Mouse (Mus musculus): ENCODE data around the gene 1700037H04Rik. TPM values are rescaled to one million over a fixed set of nuclear protein-coding genes. Genes with fewer than 3 reads are reported as not detected.

1700037H04Rik gene
- polyA plus RNA-seq, 1 experiment from 2014 or later = 130 TPM

GRCm38 (mm10) chr2:131174700-131175099 is 14.8 kb upstream of the 1700037H04Rik start:
- no peaks in the 10 kb centered on the region for H3K9me3 ChIP-seq (ENCODE audit: control insufficient read depth, low read length)
- WGBS = 3% methylated on average over 11 of the region's 11 CpGs
- H3K9ac ChIP-seq (ENCODE audit: low read depth, low read length) = no peak overlapping the region; the same call in 1 of the 2 replicates
- H3K4me3 ChIP-seq (ENCODE audit: low read depth, low read length) = peak overlapping the region; percentile 35
- peaks cover 46% of the 10 kb centered on the region for H3K27me3 ChIP-seq (replicated peaks; ENCODE audit: control insufficient read depth, insufficient read depth, low read length)
- H3K4me1 ChIP-seq (replicated peaks; ENCODE audit: control insufficient read depth, insufficient read depth, low read length) = peaks cover 35% of the 10 kb centered on the region
- DNase-seq (ENCODE audit: low spot score) = peak; percentile 65
- peaks cover 5% of the 10 kb centered on the region; the same call in 1 of the 2 replicates for H3K36me3 ChIP-seq (ENCODE audit: control insufficient read depth, insufficient read depth, low read length)
- ATAC-seq (replicated peaks; ENCODE audit: low FRiP score) = peak; percentile 54
- H3K4me2 ChIP-seq = peak overlapping the region; percentile 74
- H3K27ac ChIP-seq (ENCODE audit: low read depth, low read length) = no peak overlapping the region

- Histone ChIP-seq H3K4me3 (ENCODE audit: low read depth, low read length) (no peak overlapping the region), H3K9me3 (ENCODE audit: control insufficient read depth, low read length) (no peaks in the 10 kb centered on the region), H3K9ac (ENCODE audit: low read depth, low read length) (no peak overlapping the region), H3K4me2 (0 out of 2 replicates have a peak overlapping the region, but pooled peaks have one; percentile 6), H3K4me1 (replicated peaks; ENCODE audit: control insufficient read depth, insufficient read depth, low read length) (peaks cover 22% of the 10 kb centered on the region), H3K27ac (ENCODE audit: low read depth, low read length) (no peak overlapping the region), H3K36me3 (ENCODE audit: control insufficient read depth, insufficient read depth, low read length) (peaks cover 3% of the 10 kb centered on the region; the same call in 1 of the 2 replicates), H3K27me3 (replicated peaks; ENCODE audit: control insufficient read depth, insufficient read depth, low read length) (peaks cover 53% of the 10 kb centered on the region)
- DNase-seq (ENCODE audit: low spot score) (no peak), ATAC-seq (replicated peaks; ENCODE audit: low FRiP score) (peak; percentile 55)
- WGBS = 32% methylated on average over 9 of the region's 9 CpGs
Measured at GRCm38 (mm10) chr2:131172322-131172721, 12.4 kb upstream of the 1700037H04Rik start.

DNA sequence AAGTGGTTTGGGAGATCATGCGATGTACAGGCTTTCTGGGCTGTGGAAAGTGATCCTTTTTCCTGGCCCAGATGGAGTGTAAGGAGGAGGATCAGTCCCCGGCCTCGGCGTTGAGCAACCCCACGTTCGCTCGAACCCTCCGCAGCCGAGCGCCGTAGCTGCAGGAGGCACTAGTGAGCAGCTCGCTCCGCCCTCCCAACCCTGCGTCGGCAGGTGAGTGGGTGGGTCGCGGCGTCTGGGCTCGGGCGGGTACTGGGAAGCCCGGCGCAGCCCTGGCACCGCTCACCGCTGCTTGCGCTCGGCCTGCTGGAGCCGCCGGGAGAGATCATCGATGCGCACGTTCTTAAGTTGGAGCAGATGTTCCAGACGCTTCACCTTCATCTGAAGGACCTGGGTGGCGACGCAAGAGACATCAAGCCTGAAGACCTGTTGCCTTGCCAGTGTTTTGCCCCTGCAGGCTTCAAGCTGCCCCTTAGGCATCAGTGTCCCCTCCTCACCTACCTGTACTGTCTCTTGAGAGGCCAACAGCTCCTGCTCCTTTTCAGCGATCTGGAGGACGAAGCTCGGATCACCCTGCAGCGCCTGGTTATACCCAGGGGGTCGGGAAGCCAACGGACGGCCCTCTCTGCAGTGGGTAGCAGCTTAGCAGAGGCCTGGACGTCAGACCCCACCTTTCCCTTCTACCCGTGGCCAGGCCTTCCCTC is 11.7 kb upstream of the 1700037H04Rik start:
- Histone ChIP-seq H3K9me3 (ENCODE audit: control insufficient read depth, low read length) (no peaks in the 10 kb centered on the region), H3K4me2 (peak overlapping the region; percentile 52), H3K27ac (ENCODE audit: low read depth, low read length) (no peak overlapping the region), H3K27me3 (replicated peaks; ENCODE audit: control insufficient read depth, insufficient read depth, low read length) (peaks cover 53% of the 10 kb centered on the region), H3K9ac (ENCODE audit: low read depth, low read length) (no peak overlapping the region), H3K4me1 (replicated peaks; ENCODE audit: control insufficient read depth, insufficient read depth, low read length) (peaks cover 14% of the 10 kb centered on the region), H3K36me3 (ENCODE audit: control insufficient read depth, insufficient read depth, low read length) (no peaks in the 10 kb centered on the region), H3K4me3 (ENCODE audit: low read depth, low read length) (peak overlapping the region; percentile 19)
- ATAC-seq (replicated peaks; ENCODE audit: low FRiP score) = no peak
- no peak for DNase-seq (ENCODE audit: low spot score)
- 6% methylated on average over 43 of the region's 43 CpGs for whole genome bisulfite sequencing

DNA sequence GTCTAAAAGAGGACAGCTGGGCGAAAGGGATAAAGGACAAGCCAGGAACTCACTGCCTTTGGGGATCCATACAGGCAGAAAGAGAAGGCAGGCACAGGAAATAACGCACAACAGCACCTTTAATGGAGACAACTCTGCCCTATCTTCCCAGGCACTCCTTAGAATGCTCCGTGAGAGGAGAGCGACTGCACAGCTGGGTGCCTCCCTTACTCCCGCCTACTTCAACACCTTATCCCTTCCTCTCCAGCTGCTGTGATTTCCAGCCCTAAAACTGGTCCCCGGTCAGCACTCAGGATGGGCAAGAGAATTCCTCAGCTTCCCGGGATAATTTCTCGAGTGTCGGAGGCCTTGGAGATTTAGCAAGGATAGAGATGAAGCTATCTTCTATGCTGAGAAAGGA is 11.1 kb upstream of the 1700037H04Rik start:
- peak overlapping the region; percentile 19 for H3K4me3 ChIP-seq (ENCODE audit: low read depth, low read length)
- peaks cover 13% of the 10 kb centered on the region; the same call in 1 of the 2 replicates for H3K4me1 ChIP-seq (replicated peaks; ENCODE audit: control insufficient read depth, insufficient read depth, low read length)
- no peaks in the 10 kb centered on the region for H3K9me3 ChIP-seq (ENCODE audit: control insufficient read depth, low read length)
- H3K36me3 ChIP-seq (ENCODE audit: control insufficient read depth, insufficient read depth, low read length) = no peaks in the 10 kb centered on the region
- no peak for ATAC-seq (replicated peaks; ENCODE audit: low FRiP score)
- H3K27ac ChIP-seq (ENCODE audit: low read depth, low read length) = no peak overlapping the region
- H3K27me3 ChIP-seq (replicated peaks; ENCODE audit: control insufficient read depth, insufficient read depth, low read length) = peaks cover 53% of the 10 kb centered on the region
- 13% methylated on average over 9 of the region's 9 CpGs for WGBS
- peak overlapping the region; percentile 52 for H3K4me2 ChIP-seq
- no peak for DNase-seq (ENCODE audit: low spot score)
- no peak overlapping the region for H3K9ac ChIP-seq (ENCODE audit: low read depth, low read length)

GRCm38 (mm10) chr2:131168914-131169313 is 9.0 kb upstream of the 1700037H04Rik start:
- Histone ChIP-seq H3K9me3 (ENCODE audit: control insufficient read depth, low read length) (no peaks in the 10 kb centered on the region), H3K27ac (ENCODE audit: low read depth, low read length) (no peak overlapping the region), H3K4me1 (replicated peaks; ENCODE audit: control insufficient read depth, insufficient read depth, low read length) (peaks cover 13% of the 10 kb centered on the region; the same call in 1 of the 2 replicates), H3K9ac (ENCODE audit: low read depth, low read length) (no peak overlapping the region), H3K36me3 (ENCODE audit: control insufficient read depth, insufficient read depth, low read length) (no peaks in the 10 kb centered on the region), H3K27me3 (replicated peaks; ENCODE audit: control insufficient read depth, insufficient read depth, low read length) (peaks cover 49% of the 10 kb centered on the region), H3K4me3 (ENCODE audit: low read depth, low read length) (no peak overlapping the region), H3K4me2 (no peak overlapping the region)
- DNase-seq (ENCODE audit: low spot score) (no peak), ATAC-seq (replicated peaks; ENCODE audit: low FRiP score) (no peak)
- 65% methylated on average over 1 of the region's 1 CpGs for WGBS

DNA sequence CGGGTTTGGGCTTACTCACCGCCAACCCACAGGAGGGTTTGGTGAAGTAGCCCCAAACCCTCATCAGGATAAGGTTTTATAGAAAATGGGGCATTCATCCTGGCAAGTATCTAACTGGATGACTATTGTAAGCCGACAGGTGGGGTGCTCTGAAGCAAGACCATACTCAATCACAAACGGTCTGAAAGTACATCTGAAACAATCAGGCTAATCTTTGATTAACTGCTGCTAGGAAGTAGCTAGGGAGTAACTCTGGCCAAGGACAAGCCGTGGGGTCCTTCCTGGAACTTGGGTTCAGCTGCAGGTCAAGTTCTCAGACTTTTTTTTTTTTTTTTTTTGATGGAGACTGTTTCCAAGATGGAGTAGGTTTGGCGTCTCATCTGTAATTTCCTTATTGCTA is 8.1 kb upstream of the 1700037H04Rik start:
- no peak overlapping the region for H3K9ac ChIP-seq (ENCODE audit: low read depth, low read length)
- DNase-seq (ENCODE audit: low spot score) (no peak), ATAC-seq (replicated peaks; ENCODE audit: low FRiP score) (no peak)
- H3K9me3 ChIP-seq (ENCODE audit: control insufficient read depth, low read length) = no peaks in the 10 kb centered on the region
- H3K4me3 ChIP-seq (ENCODE audit: low read depth, low read length) = no peak overlapping the region
- H3K27ac ChIP-seq (ENCODE audit: low read depth, low read length) = no peak overlapping the region
- H3K4me2 ChIP-seq = no peak overlapping the region
- WGBS = 75% methylated on average over 6 of the region's 6 CpGs
- peaks cover 13% of the 10 kb centered on the region; the same call in 1 of the 2 replicates for H3K4me1 ChIP-seq (replicated peaks; ENCODE audit: control insufficient read depth, insufficient read depth, low read length)
- H3K27me3 ChIP-seq (replicated peaks; ENCODE audit: control insufficient read depth, insufficient read depth, low read length) = peaks cover 39% of the 10 kb centered on the region
- no peaks in the 10 kb centered on the region for H3K36me3 ChIP-seq (ENCODE audit: control insufficient read depth, insufficient read depth, low read length)

GRCm38 (mm10) chr2:131166172-131166571 is 6.3 kb upstream of the 1700037H04Rik start:
- Histone ChIP-seq H3K27ac (ENCODE audit: low read depth, low read length) (no peak overlapping the region), H3K4me2 (no peak overlapping the region), H3K9me3 (ENCODE audit: control insufficient read depth, low read length) (no peaks in the 10 kb centered on the region), H3K4me3 (ENCODE audit: low read depth, low read length) (no peak overlapping the region), H3K36me3 (ENCODE audit: control insufficient read depth, insufficient read depth, low read length) (no peaks in the 10 kb centered on the region), H3K9ac (ENCODE audit: low read depth, low read length) (no peak overlapping the region), H3K27me3 (replicated peaks; ENCODE audit: control insufficient read depth, insufficient read depth, low read length) (peaks cover 21% of the 10 kb centered on the region), H3K4me1 (replicated peaks; ENCODE audit: control insufficient read depth, insufficient read depth, low read length) (no peaks in the 10 kb centered on the region)
- ATAC-seq (replicated peaks; ENCODE audit: low FRiP score) (no peak), DNase-seq (ENCODE audit: low spot score) (no peak)
- 97% methylated on average over 2 of the region's 2 CpGs for WGBS

DNA sequence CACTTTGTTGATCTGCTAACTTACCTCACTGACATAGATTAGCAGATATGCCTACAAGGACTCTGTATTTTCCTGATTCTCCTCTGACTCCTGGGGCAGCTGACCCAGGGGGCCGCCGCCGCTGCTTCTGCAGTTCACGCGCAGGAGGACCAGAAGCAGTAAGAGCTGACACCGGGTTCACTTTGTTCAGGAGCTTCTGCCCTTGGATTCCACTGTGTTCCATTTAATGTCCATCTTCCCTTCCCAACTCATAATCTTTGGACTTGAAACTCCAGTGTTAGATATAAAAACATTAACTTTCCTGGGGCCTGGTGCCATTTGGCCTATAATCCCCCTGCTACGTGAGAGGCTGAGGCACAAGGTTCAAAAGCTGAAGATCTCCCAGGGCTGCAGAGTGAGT is 4.0 kb upstream of the 1700037H04Rik start:
- Histone ChIP-seq H3K9ac (ENCODE audit: low read depth, low read length) (no peak overlapping the region), H3K4me3 (ENCODE audit: low read depth, low read length) (no peak overlapping the region), H3K36me3 (ENCODE audit: control insufficient read depth, insufficient read depth, low read length) (no peaks in the 10 kb centered on the region), H3K27me3 (replicated peaks; ENCODE audit: control insufficient read depth, insufficient read depth, low read length) (no peaks in the 10 kb centered on the region), H3K4me2 (no peak overlapping the region), H3K9me3 (ENCODE audit: control insufficient read depth, low read length) (no peaks in the 10 kb centered on the region), H3K4me1 (replicated peaks; ENCODE audit: control insufficient read depth, insufficient read depth, low read length) (peaks cover 7% of the 10 kb centered on the region; the same call in 1 of the 2 replicates), H3K27ac (ENCODE audit: low read depth, low read length) (no peak overlapping the region)
- ATAC-seq (replicated peaks; ENCODE audit: low FRiP score) (no peak), DNase-seq (ENCODE audit: low spot score) (peak; percentile 30)
- 71% methylated on average over 7 of the region's 7 CpGs for WGBS

DNA sequence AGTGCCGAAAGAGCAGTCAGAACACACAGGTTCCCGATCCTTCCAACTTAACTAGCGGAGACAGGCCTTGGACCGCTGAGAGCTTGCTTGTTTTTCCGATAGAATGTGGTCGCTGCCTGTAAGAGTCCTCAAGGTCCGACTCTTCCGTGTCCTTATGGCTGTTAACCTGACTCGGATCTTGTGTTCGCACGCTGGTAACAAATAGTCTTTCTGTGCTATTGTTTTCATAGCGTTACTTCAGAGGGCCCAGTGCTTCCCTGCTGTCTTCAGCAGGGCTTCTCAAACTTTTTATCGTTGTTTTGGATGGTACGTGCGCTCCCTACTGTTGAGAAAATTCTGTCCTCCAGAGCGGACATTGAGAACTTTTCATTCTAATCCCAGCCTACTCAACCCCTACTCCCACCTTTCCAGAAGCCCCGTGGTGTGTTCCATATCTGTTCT is 810 bp upstream of the 1700037H04Rik start:
- Histone ChIP-seq H3K9me3 (ENCODE audit: control insufficient read depth, low read length) (no peaks in the 10 kb centered on the region), H3K4me3 (ENCODE audit: low read depth, low read length) (peak overlapping the region; percentile 77), H3K36me3 (ENCODE audit: control insufficient read depth, insufficient read depth, low read length) (no peaks in the 10 kb centered on the region), H3K27ac (ENCODE audit: low read depth, low read length) (peak overlapping the region; percentile 81), H3K27me3 (replicated peaks; ENCODE audit: control insufficient read depth, insufficient read depth, low read length) (no peaks in the 10 kb centered on the region), H3K4me2 (peak overlapping the region; percentile 86), H3K9ac (ENCODE audit: low read depth, low read length) (peak overlapping the region; percentile 71), H3K4me1 (replicated peaks; ENCODE audit: control insufficient read depth, insufficient read depth, low read length) (peaks cover 21% of the 10 kb centered on the region)
- ATAC-seq (replicated peaks; ENCODE audit: low FRiP score) (no peak), DNase-seq (ENCODE audit: low spot score) (no peak)
- under 1% methylated on average over 17 of the region's 17 CpGs for WGBS
